Mouse (Mus musculus) lung, embryonic 15.5 days (tissue): ENCODE data around the gene Vmn2r7. TPM values are rescaled to one million over a fixed set of nuclear protein-coding genes. Genes with fewer than 3 reads are reported as not detected.
"Not testable (repeated sequence)": the region's sequence is repeated elsewhere in the genome, so short reads cannot be mapped to it uniquely, and the experiment has no call there.

Experiments
- ATAC-seq: fragments of 200-750 bp; cut with Nextera tagmentation; 2 replicates; pipeline ENCODE4 v1.8.0; 2017; ENCODE audit warnings: moderate number of reproducible peaks, borderline replicate concordance; ENCODE audit not compliant: low FRiP score, low TSS enrichment; ENCODE audit errors: extremely low read depth
- H3K27ac ChIP-seq: fragments of 300-500 bp; sonication (generic); 2 replicates; pipeline ENCODE4 v1.5.1; 2015; ENCODE audit warnings: moderate library complexity, mild to moderate bottlenecking, inconsistent platforms
- H3K27me3 ChIP-seq: fragments of 300-500 bp; sonication (generic); 2 replicates; pipeline ENCODE4 v1.6.1; 2015; ENCODE audit warnings: inconsistent platforms
- H3K36me3 ChIP-seq: fragments of 300-500 bp; sonication (generic); 2 replicates; pipeline ENCODE4 v1.6.1; 2015; ENCODE audit warnings: inconsistent platforms
- H3K4me1 ChIP-seq: fragments of 300-500 bp; sonication (generic); 2 replicates; pipeline ENCODE4 v1.6.1; 2015; ENCODE audit warnings: inconsistent platforms
- H3K4me2 ChIP-seq: fragments of 300-500 bp; sonication (generic); 2 replicates; pipeline ENCODE4 v1.6.1; 2015; ENCODE audit warnings: inconsistent platforms, mild to moderate bottlenecking, moderate library complexity
- H3K4me3 ChIP-seq: fragments of 300-500 bp; sonication (generic); 2 replicates; pipeline ENCODE4 v1.5.1; 2015; ENCODE audit warnings: mild to moderate bottlenecking, inconsistent platforms
- H3K9ac ChIP-seq: fragments of 300-500 bp; sonication (generic); 2 replicates; pipeline ENCODE4 v1.6.1; 2015; ENCODE audit warnings: inconsistent platforms
- H3K9me3 ChIP-seq: fragments of 300-500 bp; sonication (generic); 2 replicates; pipeline ENCODE4 v1.6.1; 2016; ENCODE audit warnings: inconsistent platforms
- WGBS: fragments of 180-500 bp; shearing (Covaris S2); methylation state at CpG from one replicate; pipeline ENCODE4 v1.1.7; 2015; 5-methylcytosine and 5-hydroxymethylcytosine counted together
- polyA plus RNA-seq: library from polyadenylated mRNA; unstranded; fragments of >200 nt; fragmentation: Nextera tagmentation; extraction: Ambion mirVana; gene quantifications from 2 replicates; pipeline ENCODE4 v1.2.1, GENCODE M21; 2015

The Vmn2r7 gene
- polyA plus RNA-seq, 1 experiment from 2014 or later, result not detected

GRCm38 (mm10) chr3:64727187-64727970 lies 117.2 kb downstream of the Vmn2r7 start:
- ATAC-seq, result not testable (repeated sequence)
- WGBS, result 67% methylated on average over 3 of the region's 3 CpGs

GRCm38 (mm10) chr3:64725736-64726135 lies 118.8 kb downstream of the Vmn2r7 start:
- 36% methylated on average over 1 of the region's 1 CpGs for WGBS
- H3K4me3 ChIP-seq, H3K9ac ChIP-seq, H3K4me1 ChIP-seq, H3K4me2 ChIP-seq, H3K36me3 ChIP-seq, ATAC-seq, H3K27ac ChIP-seq, H3K27me3 ChIP-seq, H3K9me3 ChIP-seq: not testable (repeated sequence)

More at GRCm38 (mm10) chr3:64727187-64727970, 117.2 kb downstream of the Vmn2r7 start:
- H3K36me3 ChIP-seq, H3K4me3 ChIP-seq, H3K4me2 ChIP-seq, H3K9me3 ChIP-seq, H3K4me1 ChIP-seq, H3K27me3 ChIP-seq, H3K27ac ChIP-seq, H3K9ac ChIP-seq: not testable (repeated sequence)

- not testable (repeated sequence) for H3K4me3 ChIP-seq, H3K9me3 ChIP-seq, H3K27ac ChIP-seq, H3K36me3 ChIP-seq, H3K4me1 ChIP-seq, H3K27me3 ChIP-seq, H3K4me2 ChIP-seq, H3K9ac ChIP-seq
- WGBS, result 57% methylated on average over 1 of the region's 1 CpGs
- ATAC-seq, result 0 out of 2 replicates have a peak, but pooled peaks have one; percentile 57
Observed at GRCm38 (mm10) chr3:64676069-64676468, 168.5 kb downstream of the Vmn2r7 start.
